Mouse (Mus musculus): ENCODE results near the gene Olfm1. TPM values are rescaled to one million over a fixed set of nuclear protein-coding genes. Genes with fewer than 3 reads are reported as not detected.

Olfm1 gene
- total RNA-seq, 4 experiments from 2014 or later = 3.5 to 8.5 (median 5.3) TPM

GRCm38 (mm10) chr2:28204677-28205466 is 12.1 kb downstream of the Olfm1 start:
- no peak for DNase-seq (ENCODE audit: low spot score in 2 of 2)

GRCm38 (mm10) chr2:28205467-28205805 is 12.6 kb downstream of the Olfm1 start:
- DNase-seq (ENCODE audit: low spot score in 2 of 2) = peak; percentile 57 to 73

GRCm38 (mm10) chr2:28205870-28206421 is 13.2 kb downstream of the Olfm1 start:
- DNase-seq (ENCODE audit: low spot score in 2 of 2) = no peak

GRCm38 (mm10) chr2:28206472-28206871 is 13.7 kb downstream of the Olfm1 start:
- no peak for DNase-seq (ENCODE audit: low spot score in 2 of 2)

GRCm38 (mm10) chr2:28207200-28207750 is 14.5 kb downstream of the Olfm1 start:
- no peak for DNase-seq (ENCODE audit: low spot score in 2 of 2)

- no peak for DNase-seq (ENCODE audit: low spot score in 2 of 2)
Observed at GRCm38 (mm10) chr2:28208130-28208745, 15.4 kb downstream of the Olfm1 start.

- DNase-seq (ENCODE audit: low spot score in 2 of 2) = no peak
Observed at GRCm38 (mm10) chr2:28209211-28209610, 16.4 kb downstream of the Olfm1 start.

GRCm38 (mm10) chr2:28209653-28210052 is 16.9 kb downstream of the Olfm1 start:
- DNase-seq (ENCODE audit: low spot score in 2 of 2) = no peak

- DNase-seq (ENCODE audit: low spot score in 2 of 2) = no peak
Observed at GRCm38 (mm10) chr2:28210273-28210672, 17.5 kb downstream of the Olfm1 start.

- DNase-seq (ENCODE audit: low spot score in 2 of 2) = no peak
Observed at GRCm38 (mm10) chr2:28211531-28212281, 18.9 kb downstream of the Olfm1 start.

- DNase-seq (ENCODE audit: low spot score in 2 of 2) = no peak
Observed at GRCm38 (mm10) chr2:28212911-28213310, 20.1 kb downstream of the Olfm1 start.

GRCm38 (mm10) chr2:28216211-28216775 is 23.5 kb downstream of the Olfm1 start:
- no peak for DNase-seq (ENCODE audit: low spot score in 2 of 2)

- DNase-seq (ENCODE audit: low spot score in 2 of 2) = no peak
Observed at GRCm38 (mm10) chr2:28217783-28218182, 25.0 kb downstream of the Olfm1 start.

GRCm38 (mm10) chr2:28218651-28219356 is 26.0 kb downstream of the Olfm1 start:
- DNase-seq (ENCODE audit: low spot score in 2 of 2) = peak; percentile 68 to 80

GRCm38 (mm10) chr2:28219625-28220024 is 26.8 kb downstream of the Olfm1 start:
- DNase-seq (ENCODE audit: low spot score in 2 of 2) = no peak

GRCm38 (mm10) chr2:28221803-28222202 is 29.0 kb downstream of the Olfm1 start:
- no peak for DNase-seq (ENCODE audit: low spot score in 2 of 2)

- DNase-seq (ENCODE audit: low spot score in 2 of 2) = no peak
Observed at GRCm38 (mm10) chr2:28224819-28225218, 32.0 kb downstream of the Olfm1 start.

- DNase-seq (ENCODE audit: low spot score in 2 of 2) = no peak
Observed at GRCm38 (mm10) chr2:28225906-28226305, 33.1 kb downstream of the Olfm1 start.

- DNase-seq (ENCODE audit: low spot score in 2 of 2) = no peak
Observed at GRCm38 (mm10) chr2:28226971-28227370, 34.2 kb downstream of the Olfm1 start.

- DNase-seq (ENCODE audit: low spot score in 2 of 2) = no peak
Observed at GRCm38 (mm10) chr2:28227589-28228191, 34.9 kb downstream of the Olfm1 start.
